18 mouse cellular contexts compared by ENCODE assay signal in genomic region chr14:77246977-77247376, GRCm38 (mm10).
"Had no signal": no experiment of that assay in that cellular context is flagged by ENCODE, and none has a peak within 500 bp of the region (broad histone marks: within the 10 kb centered on the region; RNA-seq: fewer than 3 reads in every experiment).

No protein-coding gene starts in this region.

- ATAC-seq: intestine, embryonic 15.5 days; liver, postnatal 0 days; midbrain, embryonic 13.5 days; midbrain, embryonic 16.5 days had no signal

- H3K4me3 ChIP-seq: intestine, embryonic 15.5 days; kidney, embryonic 15.5 days; limb, embryonic 12.5 days; limb, embryonic 15.5 days; megakaryocyte, embryonic 14.5 days; midbrain, embryonic 10.5 days; midbrain, embryonic 13.5 days had no signal

- H3K27me3 ChIP-seq: intestine, embryonic 15.5 days; kidney, embryonic 15.5 days; limb, embryonic 12.5 days; limb, embryonic 15.5 days; midbrain, embryonic 13.5 days had no signal

- H3K4me2 ChIP-seq: intestine, embryonic 15.5 days; kidney, embryonic 15.5 days; limb, embryonic 12.5 days; limb, embryonic 15.5 days; liver, embryonic 11.5 days; midbrain, embryonic 13.5 days had no signal

- H3K9ac ChIP-seq: intestine, embryonic 15.5 days; kidney, embryonic 15.5 days; limb, embryonic 12.5 days; limb, embryonic 15.5 days; liver, embryonic 14.5 days; liver, postnatal 0 days; midbrain, embryonic 13.5 days had no signal

- H3K4me1 ChIP-seq: intestine, embryonic 15.5 days; limb, embryonic 15.5 days; megakaryocyte, embryonic 14.5 days had no signal

- H3K9me3 ChIP-seq: intestine, embryonic 15.5 days; kidney, embryonic 15.5 days; limb, embryonic 15.5 days; midbrain, embryonic 13.5 days had no signal

- H3K36me3 ChIP-seq: intestine, embryonic 15.5 days; kidney, embryonic 15.5 days; limb, embryonic 12.5 days; limb, embryonic 15.5 days; midbrain, embryonic 10.5 days; midbrain, embryonic 13.5 days had no signal

- H3K27ac ChIP-seq: intestine, embryonic 15.5 days; kidney, embryonic 15.5 days; limb, embryonic 12.5 days; limb, embryonic 15.5 days; liver, embryonic 14.5 days; midbrain, embryonic 10.5 days; midbrain, embryonic 13.5 days; stomach, postnatal 0 days had no signal

- DNase-seq: kidney, adult 11 months; kidney, adult 8-10 months; kidney, postnatal 10 days; kidney, postnatal 36 days; left cerebral cortex, postnatal 4 days; liver, postnatal 0 days; thymus, postnatal 25 days had no signal
